Mouse (Mus musculus): ENCODE data around the gene Nhlrc3.

DNA sequence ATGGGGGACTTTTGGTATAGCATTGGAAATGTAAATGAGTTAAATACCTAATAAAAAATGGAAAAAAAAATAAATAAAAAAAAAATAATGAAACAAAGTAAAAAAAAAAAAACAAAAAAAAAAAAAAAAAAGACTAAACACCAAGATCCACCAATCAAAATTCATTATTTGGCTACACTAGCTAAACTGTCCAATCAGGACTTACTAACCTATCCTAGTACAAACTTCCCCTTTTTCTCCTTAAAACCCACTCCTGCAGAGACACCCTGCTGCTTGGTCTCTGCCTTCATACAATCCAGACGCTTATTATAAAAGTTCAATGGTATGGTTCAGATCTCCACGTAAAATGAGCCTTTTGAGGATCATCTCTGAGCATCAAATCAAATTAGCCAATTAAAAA is 49.7 kb downstream of the Nhlrc3 start:
- TF ChIP-seq CTCF (IDR thresholded peaks at IDR 0.05; ENCODE audit: low read depth): no peak
- no peak for TF ChIP-seq EP300 (IDR thresholded peaks at IDR 0.05; ENCODE audit: low read depth)

Measured in heart, postnatal 0 days (tissue).